Mouse (Mus musculus): ENCODE data around the gene Rabggta.

The Rabggta gene

GRCm38 (mm10) chr14:55721700-55722437, at the start of gene Rabggta:
Rabggta (minus strand) TSS chr14:55722263.
- peak; percentile 97 for DNase-seq (ENCODE audit: low read depth, low spot score)

- DNase-seq (ENCODE audit: low read depth, low spot score), result no peak
Measured at GRCm38 (mm10) chr14:55769087-55769703, 47.1 kb upstream of the Rabggta start.

- DNase-seq (ENCODE audit: low read depth, low spot score), result no peak
Measured at GRCm38 (mm10) chr14:55768555-55768954, 46.5 kb upstream of the Rabggta start.

GRCm38 (mm10) chr14:55767519-55768414, 45.7 kb upstream of the Rabggta start:
- DNase-seq (ENCODE audit: low read depth, low spot score), result no peak

- DNase-seq (ENCODE audit: low read depth, low spot score), result no peak
Measured at GRCm38 (mm10) chr14:55765696-55766095, 43.6 kb upstream of the Rabggta start, which contains the start of gene Ltb4r1. Ltb4r1 (plus strand) TSS chr14:55765962.

GRCm38 (mm10) chr14:55763166-55763565, 41.1 kb upstream of the Rabggta start:
- no peak for DNase-seq (ENCODE audit: low read depth, low spot score)

GRCm38 (mm10) chr14:55762001-55762821, 40.1 kb upstream of the Rabggta start:
- DNase-seq (ENCODE audit: low read depth, low spot score), result peak; percentile 66

GRCm38 (mm10) chr14:55761163-55761562, 39.1 kb upstream of the Rabggta start, which contains the start of gene Ltb4r2:
Ltb4r2 (plus strand) TSS chr14:55761428.
- DNase-seq (ENCODE audit: low read depth, low spot score), result no peak

GRCm38 (mm10) chr14:55760156-55760555, 38.1 kb upstream of the Rabggta start:
- peak; percentile 84 for DNase-seq (ENCODE audit: low read depth, low spot score)

GRCm38 (mm10) chr14:55758363-55758784, 36.3 kb upstream of the Rabggta start, which contains the start of gene Cideb:
Cideb (minus strand) TSS chr14:55758458.
- DNase-seq (ENCODE audit: low read depth, low spot score), result peak; percentile 79

- DNase-seq (ENCODE audit: low read depth, low spot score), result no peak
Measured at GRCm38 (mm10) chr14:55757566-55757965, 35.5 kb upstream of the Rabggta start.

- DNase-seq (ENCODE audit: low read depth, low spot score), result peak; percentile 40
Measured at GRCm38 (mm10) chr14:55747051-55747847, 25.2 kb upstream of the Rabggta start.

- DNase-seq (ENCODE audit: low read depth, low spot score), result no peak
Measured at GRCm38 (mm10) chr14:55745861-55746237, 23.8 kb upstream of the Rabggta start.

GRCm38 (mm10) chr14:55745180-55745860, 23.3 kb upstream of the Rabggta start, which contains the start of the genes Dhrs1 and Nop9:
Dhrs1 (minus strand) TSS chr14:55745690.
Nop9 (plus strand) TSS chr14:55745693.
- DNase-seq (ENCODE audit: low read depth, low spot score), result peak; percentile 90

- DNase-seq (ENCODE audit: low read depth, low spot score), result peak; percentile 82
Measured at GRCm38 (mm10) chr14:55743711-55744110, 21.6 kb upstream of the Rabggta start.

GRCm38 (mm10) chr14:55737086-55737687, 15.1 kb upstream of the Rabggta start:
- DNase-seq (ENCODE audit: low read depth, low spot score), result no peak

- DNase-seq (ENCODE audit: low read depth, low spot score), result no peak
Measured at GRCm38 (mm10) chr14:55735758-55736157, 13.7 kb upstream of the Rabggta start.

GRCm38 (mm10) chr14:55735334-55735733, 13.3 kb upstream of the Rabggta start:
- no peak for DNase-seq (ENCODE audit: low read depth, low spot score)

- no peak for DNase-seq (ENCODE audit: low read depth, low spot score)
Measured at GRCm38 (mm10) chr14:55734869-55735268, 12.8 kb upstream of the Rabggta start.

All from R1 (cell line).